Mouse (Mus musculus): ENCODE results near the gene Gm49337. TPM values are rescaled to one million over a fixed set of nuclear protein-coding genes. Genes with fewer than 3 reads are reported as not detected.
A peak's percentile ranks its signal among the peaks of the same experiment; 100 is the strongest.

Gm49337 gene
- total RNA-seq (2014; rRNA removed) (not detected in 2 replicates), polyA plus RNA-seq (2015; fragmentation: Nextera tagmentation; extraction: Ambion mirVana) (not detected in 2 replicates)

- TF ChIP-seq CTCF (IDR thresholded peaks at IDR 0.05): no peak
- Histone ChIP-seq H3K27me3 (ENCODE audit: insufficient read depth, low read length) (no peaks in the 10 kb centered on the region), H3K4me1 (ENCODE audit: insufficient read depth, low read length) (no peaks in the 10 kb centered on the region; the same call in 1 of the 2 replicates), H3K4me3 (ENCODE audit: low read depth, low read length) (no peak within 1 kb of the TSS), H3K9ac (replicated peaks; ENCODE audit: low read length, poor library complexity, severe bottlenecking) (no peak within 1 kb of the TSS), H3K36me3 (ENCODE audit: insufficient read depth, low read length) (no peaks in the 10 kb centered on the region), H3K4me2 (ENCODE audit: low read depth, low read length, poor library complexity, severe bottlenecking) (no peak within 1 kb of the TSS), H3K9me3 (ENCODE audit: low read length) (no peaks in the 10 kb centered on the region), H3K27ac (ENCODE audit: low read depth, low read length) (no peak within 1 kb of the TSS)
- DNase-seq (ENCODE audit: low spot score): no peak
- whole genome bisulfite sequencing: 86% methylated on average over 6 of the region's 6 CpGs
- no peak for ATAC-seq (ENCODE audit: low FRiP score)
Measured at GRCm38 (mm10) chr4:116173072-116173471, at the start of gene Gm49337, which contains the start of gene 1700042G07Rik. Gm49337 (plus strand) TSS chr4:116173384. 1700042G07Rik (plus strand) TSS chr4:116173372.

- 5% methylated on average over 24 of the region's 24 CpGs for WGBS
- DNase-seq (ENCODE audit: low spot score): peak; percentile 99
- TF ChIP-seq CTCF (IDR thresholded peaks at IDR 0.05): peak; percentile 66
Measured at GRCm38 (mm10) chr4:116123602-116124519, 49.3 kb upstream of the Gm49337 start, which contains the start of the genes Rad54l and Pomgnt1. Rad54l (minus strand) TSS chr4:116123690. Pomgnt1 (plus strand) TSS chr4:116123840.

DNA sequence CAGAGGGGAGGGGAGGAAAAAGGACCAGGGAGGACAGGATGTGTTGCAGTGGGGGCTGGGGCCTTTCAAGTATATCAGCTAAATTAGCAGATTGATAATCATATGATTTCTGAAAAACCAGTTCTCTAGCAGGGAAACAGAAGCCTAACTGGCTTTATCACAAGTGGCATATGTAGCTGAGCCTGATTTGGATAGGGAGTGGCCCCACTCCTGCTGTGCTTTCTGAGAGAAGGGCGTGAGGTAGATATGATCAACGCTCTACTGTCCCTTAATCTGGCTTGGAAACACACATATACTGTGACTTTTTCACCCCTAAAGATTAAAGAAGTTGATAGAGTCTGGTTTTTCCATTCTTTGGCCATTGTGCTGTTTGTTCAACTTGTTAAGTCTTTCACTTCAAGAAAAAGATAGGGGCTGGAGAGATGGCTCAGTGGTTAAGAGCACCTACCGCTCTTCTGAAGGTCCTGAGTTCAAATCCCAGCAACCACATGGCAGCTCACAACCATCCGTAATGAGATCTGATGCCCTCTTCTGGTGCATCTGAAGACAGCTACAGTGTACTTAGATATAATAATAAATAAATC, 47.3 kb upstream of the Gm49337 start:
- no peak for DNase-seq (ENCODE audit: low spot score)
- WGBS: 96% methylated on average over 4 of the region's 4 CpGs
- H3K4me2 ChIP-seq (ENCODE audit: low read depth, low read length, poor library complexity, severe bottlenecking): no peak overlapping the region
- H3K36me3 ChIP-seq (ENCODE audit: insufficient read depth, low read length): no peaks in the 10 kb centered on the region
- no peak overlapping the region for H3K4me3 ChIP-seq (ENCODE audit: low read depth, low read length)
- no peak for TF ChIP-seq CTCF (IDR thresholded peaks at IDR 0.05)
- H3K27me3 ChIP-seq (ENCODE audit: insufficient read depth, low read length): no peaks in the 10 kb centered on the region
- no peak for ATAC-seq (ENCODE audit: low FRiP score)
- H3K4me1 ChIP-seq (ENCODE audit: insufficient read depth, low read length): 0 out of 2 replicates have a peak, but pooled peaks cover 4% of the 10 kb centered on the region
- no peak overlapping the region for H3K9ac ChIP-seq (replicated peaks; ENCODE audit: low read length, poor library complexity, severe bottlenecking)
- no peaks in the 10 kb centered on the region for H3K9me3 ChIP-seq (ENCODE audit: low read length)
- no peak overlapping the region for H3K27ac ChIP-seq (ENCODE audit: low read depth, low read length)

More at GRCm38 (mm10) chr4:116123602-116124519, 49.3 kb upstream of the Gm49337 start, which contains the start of the genes Rad54l and Pomgnt1:
- Histone ChIP-seq H3K4me1 (ENCODE audit: insufficient read depth, low read length) (0 out of 2 replicates have a peak, but pooled peaks cover 4% of the 10 kb centered on the region), H3K36me3 (ENCODE audit: insufficient read depth, low read length) (no peaks in the 10 kb centered on the region), H3K9me3 (ENCODE audit: low read length) (no peaks in the 10 kb centered on the region), H3K27me3 (ENCODE audit: insufficient read depth, low read length) (no peaks in the 10 kb centered on the region), H3K4me2 (ENCODE audit: low read depth, low read length, poor library complexity, severe bottlenecking) (peak within 1 kb of the TSS; percentile 63), H3K9ac (replicated peaks; ENCODE audit: low read length, poor library complexity, severe bottlenecking) (peak within 1 kb of the TSS; percentile 54), H3K27ac (ENCODE audit: low read depth, low read length) (peak within 1 kb of the TSS; percentile 51; the same call in 1 of the 2 replicates), H3K4me3 (ENCODE audit: low read depth, low read length) (peak within 1 kb of the TSS; percentile 53)
- ATAC-seq (ENCODE audit: low FRiP score): peak; percentile 96

GRCm38 (mm10) chr4:116127956-116128355, 45.2 kb upstream of the Gm49337 start:
- Histone ChIP-seq H3K27me3 (ENCODE audit: insufficient read depth, low read length) (no peaks in the 10 kb centered on the region), H3K36me3 (ENCODE audit: insufficient read depth, low read length) (no peaks in the 10 kb centered on the region), H3K9ac (replicated peaks; ENCODE audit: low read length, poor library complexity, severe bottlenecking) (no peak overlapping the region), H3K4me1 (ENCODE audit: insufficient read depth, low read length) (0 out of 2 replicates have a peak, but pooled peaks cover 4% of the 10 kb centered on the region), H3K4me2 (ENCODE audit: low read depth, low read length, poor library complexity, severe bottlenecking) (no peak overlapping the region), H3K9me3 (ENCODE audit: low read length) (no peaks in the 10 kb centered on the region), H3K4me3 (ENCODE audit: low read depth, low read length) (no peak overlapping the region), H3K27ac (ENCODE audit: low read depth, low read length) (no peak overlapping the region)
- ATAC-seq (ENCODE audit: low FRiP score) (no peak), DNase-seq (ENCODE audit: low spot score) (no peak)
- WGBS: 60% methylated on average over 6 of the region's 6 CpGs
- no peak for TF ChIP-seq CTCF (IDR thresholded peaks at IDR 0.05)

DNA sequence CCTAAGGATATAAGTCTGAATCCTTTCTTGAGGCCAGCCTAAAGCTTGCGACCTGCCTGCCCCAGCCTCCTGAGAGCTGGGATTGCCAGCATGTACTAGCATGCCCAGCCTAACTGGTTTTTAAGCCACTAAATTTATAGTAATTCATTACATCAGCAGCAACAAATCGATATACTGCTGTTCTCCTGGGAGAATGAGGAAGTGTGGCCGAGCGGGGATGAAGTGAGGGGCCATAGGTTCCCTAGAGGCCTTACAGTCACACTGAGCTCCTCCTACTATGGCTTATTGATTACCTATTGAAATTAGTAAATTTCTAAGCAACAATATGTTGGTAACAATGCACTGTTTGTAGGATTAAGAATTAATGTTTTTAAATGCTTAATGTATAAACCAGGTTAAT, 40.1 kb upstream of the Gm49337 start:
- Histone ChIP-seq H3K9ac (replicated peaks; ENCODE audit: low read length, poor library complexity, severe bottlenecking) (no peak overlapping the region), H3K9me3 (ENCODE audit: low read length) (no peaks in the 10 kb centered on the region), H3K4me1 (ENCODE audit: insufficient read depth, low read length) (no peaks in the 10 kb centered on the region), H3K27ac (ENCODE audit: low read depth, low read length) (no peak overlapping the region), H3K4me3 (ENCODE audit: low read depth, low read length) (no peak overlapping the region), H3K4me2 (ENCODE audit: low read depth, low read length, poor library complexity, severe bottlenecking) (no peak overlapping the region), H3K27me3 (ENCODE audit: insufficient read depth, low read length) (no peaks in the 10 kb centered on the region), H3K36me3 (ENCODE audit: insufficient read depth, low read length) (no peaks in the 10 kb centered on the region)
- no peak for TF ChIP-seq CTCF (IDR thresholded peaks at IDR 0.05)
- no peak for DNase-seq (ENCODE audit: low spot score)
- 82% methylated on average over 4 of the region's 4 CpGs for WGBS
- no peak for ATAC-seq (ENCODE audit: low FRiP score)

Measured in midbrain, postnatal 0 days (tissue).